Mouse (Mus musculus): Measurements from ENCODE around the gene Hist1h2af. TPM values are rescaled to one million over a fixed set of nuclear protein-coding genes. Genes with fewer than 3 reads are reported as not detected.

The Hist1h2af gene
- total RNA-seq, 2 experiments from 2014 or later, result 2.0 TPM; not detected in 1

DNA sequence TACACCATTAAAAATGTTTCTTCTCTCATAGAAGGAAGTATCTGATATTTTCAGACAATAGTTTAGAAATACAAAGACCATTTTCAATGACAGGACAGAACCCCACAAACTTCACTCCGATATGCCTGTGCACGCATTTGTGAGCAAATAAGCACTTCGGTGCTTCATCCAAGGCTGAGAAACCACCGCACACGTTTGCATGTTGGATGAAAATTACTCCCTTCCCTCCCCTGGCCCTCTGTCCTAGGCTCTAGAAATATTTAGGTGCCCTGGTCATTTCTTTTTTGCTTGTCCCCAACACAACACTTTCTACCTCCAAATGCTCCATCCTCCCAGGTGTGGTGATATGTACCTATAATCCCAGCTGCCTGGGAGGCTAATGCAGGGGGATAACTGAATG, 32.2 kb upstream of the Hist1h2af start:
- intact Hi-C loops (cut with DNase I), result no loop called here
- no peak overlapping the region for H3K4me3 ChIP-seq
- no peak overlapping the region for H3K27ac ChIP-seq
- TF ChIP-seq CTCF (IDR thresholded peaks at IDR 0.05), result no peak
- DNase-seq, result no peak

- Histone ChIP-seq H3K27ac (no peak overlapping the region), H3K4me3 (no peak overlapping the region)
- no peak for TF ChIP-seq CTCF (IDR thresholded peaks at IDR 0.05)
- intact Hi-C loops (cut with DNase I), result no loop called here
- DNase-seq, result no peak
Observed at GRCm38 (mm10) chr13:23502031-23502567, 31.6 kb upstream of the Hist1h2af start.

- intact Hi-C loops (cut with DNase I), result no loop called here
- no peak for DNase-seq
- Histone ChIP-seq H3K4me3 (no peak overlapping the region), H3K27ac (no peak overlapping the region)
- TF ChIP-seq CTCF (IDR thresholded peaks at IDR 0.05), result no peak
Observed at GRCm38 (mm10) chr13:23502916-23503315, 30.8 kb upstream of the Hist1h2af start.

DNA sequence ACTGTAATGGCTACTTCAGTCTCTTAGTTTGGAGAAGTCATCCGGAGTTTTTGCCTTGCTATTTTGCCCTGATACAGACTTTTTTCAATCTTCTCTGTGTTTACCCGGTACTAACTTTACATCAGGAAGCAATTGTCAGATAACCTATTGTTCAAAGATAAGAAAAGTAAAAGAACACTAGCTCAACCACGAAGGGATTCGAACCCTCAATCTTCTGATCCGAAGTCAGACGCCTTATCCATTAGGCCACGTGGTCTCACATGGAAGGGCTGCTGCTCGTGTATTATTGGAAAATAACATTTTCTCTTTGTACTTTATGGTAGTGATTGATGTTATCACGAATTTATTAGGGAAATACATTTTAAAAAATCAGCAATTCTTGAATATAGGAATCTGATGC, 29.9 kb upstream of the Hist1h2af start:
- intact Hi-C loops (cut with DNase I), result no loop called here
- no peak for TF ChIP-seq CTCF (IDR thresholded peaks at IDR 0.05)
- Histone ChIP-seq H3K4me3 (no peak overlapping the region), H3K27ac (no peak overlapping the region)
- DNase-seq, result no peak

GRCm38 (mm10) chr13:23505662-23506345, 27.9 kb upstream of the Hist1h2af start:
- TF ChIP-seq CTCF (IDR thresholded peaks at IDR 0.05), result no peak
- intact Hi-C loops (cut with DNase I), result no loop called here
- DNase-seq, result no peak
- Histone ChIP-seq H3K27ac (no peak overlapping the region), H3K4me3 (peak overlapping the region; percentile 57)

DNA sequence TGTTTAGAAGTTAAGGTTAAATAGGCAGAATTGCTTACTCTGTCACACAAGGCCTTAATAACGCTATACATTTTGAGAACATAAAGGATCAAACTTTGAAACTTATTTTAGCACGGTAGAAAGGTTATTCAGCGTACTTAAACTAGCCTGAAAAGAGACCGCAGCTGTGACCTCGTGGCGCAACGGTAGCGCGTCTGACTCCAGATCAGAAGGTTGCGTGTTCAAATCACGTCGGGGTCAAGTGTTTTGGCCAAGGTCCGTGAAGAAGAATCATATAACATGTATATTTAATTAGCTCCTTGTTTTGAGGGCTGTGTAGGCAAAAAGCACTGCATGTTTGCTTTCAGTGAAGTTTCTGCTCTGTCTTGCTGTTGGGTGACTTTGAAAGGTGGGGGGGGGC, 27.4 kb upstream of the Hist1h2af start:
- intact Hi-C loops (cut with DNase I), result no loop called here
- peak; percentile 25 for DNase-seq
- no peak for TF ChIP-seq CTCF (IDR thresholded peaks at IDR 0.05)
- Histone ChIP-seq H3K4me3 (peak overlapping the region; percentile 57), H3K27ac (no peak overlapping the region)

DNA sequence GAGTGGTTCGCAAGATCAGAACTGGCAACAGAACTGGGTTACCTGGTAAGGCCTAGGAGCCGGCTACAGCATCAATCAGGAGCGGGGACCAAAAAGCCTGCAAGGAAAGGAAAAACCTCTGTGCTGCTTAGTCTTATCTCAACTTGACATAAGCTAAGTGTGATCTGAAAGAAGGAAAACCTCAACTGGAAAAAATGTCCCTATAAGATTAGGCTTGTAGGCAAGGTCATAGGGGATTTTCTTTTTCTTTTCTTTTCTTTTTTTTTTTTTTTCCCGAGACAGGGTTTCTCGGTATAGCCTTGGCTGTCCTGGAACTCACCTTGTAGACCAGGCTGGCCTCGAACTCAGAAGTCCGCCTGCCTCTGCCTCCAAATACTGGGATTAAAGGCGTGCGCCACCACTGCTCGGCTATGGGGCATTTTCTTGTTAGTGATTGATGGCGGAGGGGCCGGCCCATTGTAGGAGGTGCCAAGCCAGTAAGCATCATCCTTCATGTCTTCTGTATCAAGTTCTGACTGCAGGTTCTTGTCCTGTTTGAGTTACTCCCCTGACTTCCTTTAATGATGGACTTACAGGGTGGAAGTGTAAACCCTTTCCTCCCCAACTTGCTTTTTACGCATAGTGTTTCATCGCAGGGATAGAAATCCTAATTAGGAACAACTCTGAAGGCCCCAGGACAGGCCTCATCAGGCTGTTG, 26.7 kb upstream of the Hist1h2af start:
- DNase-seq, result no peak
- TF ChIP-seq CTCF (IDR thresholded peaks at IDR 0.05), result no peak
- H3K27ac ChIP-seq, result no peak overlapping the region
- no peak overlapping the region for H3K4me3 ChIP-seq
- intact Hi-C loops (cut with DNase I), result no loop called here

DNA sequence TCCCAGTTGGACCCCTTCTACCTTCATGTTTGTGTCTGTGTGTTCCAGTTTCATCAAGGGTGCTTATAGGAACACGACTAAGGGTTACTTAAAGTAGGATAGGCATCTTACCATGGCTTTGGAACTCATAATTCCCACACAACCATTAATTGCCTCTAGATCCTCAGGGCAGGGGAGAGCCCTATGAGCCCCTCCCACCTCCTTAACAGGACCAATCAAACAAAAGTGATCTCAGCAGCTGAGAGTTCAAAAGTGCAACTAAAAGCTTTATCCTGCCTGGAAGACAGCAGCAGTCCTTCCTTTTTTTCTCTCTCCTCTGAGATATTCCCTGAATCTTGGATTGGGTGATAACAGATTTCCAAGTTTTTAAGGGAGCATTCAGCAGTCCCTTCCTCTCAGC, 23.6 kb upstream of the Hist1h2af start:
- H3K27ac ChIP-seq, result no peak overlapping the region

GRCm38 (mm10) chr13:23513517-23513916, 20.2 kb upstream of the Hist1h2af start:
- no peak for TF ChIP-seq CTCF (IDR thresholded peaks at IDR 0.05)

More for the DNA sequence above, 23.6 kb upstream of the Hist1h2af start:
- no peak for TF ChIP-seq CTCF (IDR thresholded peaks at IDR 0.05)
- no peak overlapping the region for H3K4me3 ChIP-seq
- no peak for DNase-seq
- intact Hi-C loops (cut with DNase I), result loop anchor here (10.0 kb wide), 1 partner anchor 1565 kb away; the partner anchor contains the start of gene Zfp184

DNA sequence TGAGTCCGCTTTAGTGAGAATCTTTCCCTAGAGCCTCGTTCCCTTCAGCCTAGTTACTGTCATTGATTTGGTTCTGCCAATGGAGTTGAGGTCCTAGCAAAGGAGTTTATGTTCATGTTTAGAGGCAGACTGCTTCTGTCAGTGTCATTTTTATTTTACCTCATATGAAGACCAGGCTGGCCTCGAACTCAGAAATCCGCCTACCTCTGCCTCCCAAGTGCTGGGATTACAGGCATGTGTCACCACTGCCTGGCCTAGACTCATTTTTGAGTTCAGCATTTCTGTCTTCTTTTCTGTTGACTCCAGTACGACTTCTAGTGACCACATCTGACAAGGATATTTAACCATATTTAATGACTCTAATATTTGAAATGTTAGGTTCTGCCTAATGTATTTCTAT, 18.4 kb upstream of the Hist1h2af start:
- intact Hi-C loops (cut with DNase I), result loop anchor here (5.0 to 10.0 kb wide), 2 partner anchors 1493 to 1570 kb away; partner anchors contain the start of gene Zfp184
- TF ChIP-seq CTCF (IDR thresholded peaks at IDR 0.05), result no peak
- no peak overlapping the region for H3K27ac ChIP-seq
- no peak for DNase-seq
- H3K4me3 ChIP-seq, result no peak overlapping the region

More at GRCm38 (mm10) chr13:23513517-23513916, 20.2 kb upstream of the Hist1h2af start:
- no peak overlapping the region for H3K4me3 ChIP-seq
- H3K27ac ChIP-seq, result no peak overlapping the region
- intact Hi-C loops (cut with DNase I), result loop anchor here (10.0 kb wide), 1 partner anchor 1569 kb away; the partner anchor contains the start of gene Zfp184
- DNase-seq, result no peak

- Histone ChIP-seq H3K27ac (no peak overlapping the region), H3K4me3 (peak overlapping the region; percentile 78)
- intact Hi-C loops (cut with DNase I), result loop anchor here (2.0 to 10.0 kb wide), 3 partner anchors 69 to 1571 kb away; partner anchors contain the start of gene Zfp184
Observed at GRCm38 (mm10) chr13:23515826-23516620, 17.7 kb upstream of the Hist1h2af start.

More at GRCm38 (mm10) chr13:23515826-23516620, 17.7 kb upstream of the Hist1h2af start:
- no peak for TF ChIP-seq CTCF (IDR thresholded peaks at IDR 0.05)
- no peak for DNase-seq
